In genomic region chr3:137594332-137594905, GRCm38 (mm10) we compare ENCODE assay signal across 22 mouse cellular contexts. TPM values are rescaled to one million over a fixed set of nuclear protein-coding genes. Genes with fewer than 3 reads are reported as not detected.
DNase-seq lines count a peak whose midpoint lies in the region; ATAC-seq and TF ChIP-seq lines count a peak whose summit lies in the region.
"Had no signal": no experiment of that assay in that cellular context is flagged by ENCODE, and none has a peak within 500 bp of the region (broad histone marks: within the 10 kb centered on the region; RNA-seq: fewer than 3 reads in every experiment).

No protein-coding gene starts in this region.

- peaks cover 16% of the 10 kb centered on the region for H3K4me1 ChIP-seq in forebrain, embryonic 10.5 days
- H3K4me1 ChIP-seq in forebrain, postnatal 0 days (ENCODE audit: insufficient read depth): no peaks in the 10 kb centered on the region
- no peaks in the 10 kb centered on the region; the same call in 1 of the 2 replicates for H3K4me1 ChIP-seq in neural tube, embryonic 13.5 days (replicated peaks)
- peaks cover 6% of the 10 kb centered on the region; the same call in 1 of the 2 replicates for H3K4me1 ChIP-seq in neural tube, embryonic 15.5 days
- H3K4me1 ChIP-seq in midbrain, embryonic 15.5 days: peaks cover 6% of the 10 kb centered on the region; the same call in 1 of the 2 replicates
- H3K4me1 ChIP-seq: embryonic facial prominence, embryonic 12.5 days; heart, embryonic 10.5 days; hindbrain, embryonic 13.5 days had no signal

- no peak for TF ChIP-seq CTCF in forebrain, postnatal 0 days (IDR thresholded peaks at IDR 0.05; ENCODE audit: low read depth)

- no peak overlapping the region for H3K9ac ChIP-seq in forebrain, postnatal 0 days
- 0 out of 2 replicates have a peak overlapping the region, but pooled peaks have one; percentile 3 for H3K9ac ChIP-seq in neural tube, embryonic 13.5 days
- no peak overlapping the region for H3K9ac ChIP-seq in neural tube, embryonic 15.5 days (replicated peaks)
- no peak overlapping the region for H3K9ac ChIP-seq in midbrain, embryonic 15.5 days
- H3K9ac ChIP-seq: embryonic facial prominence, embryonic 12.5 days; hindbrain, embryonic 13.5 days had no signal

- DNase-seq in forebrain, embryonic 10.5 days (ENCODE audit: extremely low spot score, low spot score): no peak
- DNase-seq in forebrain, postnatal 0 days: no peak
- no peak for DNase-seq in heart, adult 18-20 months
- no peak for DNase-seq in cerebellum, adult 11-12 months
- DNase-seq: adrenal gland, postnatal 14 days; cerebellum, adult 8-10 months; cerebellum, postnatal 14 days; gastrocnemius, adult 2 months; gastrocnemius, postnatal 25 days; heart, postnatal 10 days had no signal

- no peaks in the 10 kb centered on the region for H3K9me3 ChIP-seq in forebrain, embryonic 10.5 days
- no peaks in the 10 kb centered on the region for H3K9me3 ChIP-seq in forebrain, postnatal 0 days (ENCODE audit: low read length)
- no peaks in the 10 kb centered on the region for H3K9me3 ChIP-seq in neural tube, embryonic 13.5 days
- no peaks in the 10 kb centered on the region for H3K9me3 ChIP-seq in neural tube, embryonic 15.5 days (replicated peaks)
- no peaks in the 10 kb centered on the region for H3K9me3 ChIP-seq in midbrain, embryonic 15.5 days
- H3K9me3 ChIP-seq: embryonic facial prominence, embryonic 12.5 days; heart, embryonic 10.5 days had no signal

- peak overlapping the region; percentile 45; the same call in 1 of the 2 replicates for H3K27ac ChIP-seq in forebrain, embryonic 10.5 days
- H3K27ac ChIP-seq in forebrain, postnatal 0 days (ENCODE audit: low read depth, low read length): no peak overlapping the region
- H3K27ac ChIP-seq in neural tube, embryonic 13.5 days (replicated peaks): no peak overlapping the region
- no peak overlapping the region for H3K27ac ChIP-seq in neural tube, embryonic 15.5 days (replicated peaks)
- H3K27ac ChIP-seq in midbrain, embryonic 15.5 days: peak overlapping the region; percentile 18; the same call in 1 of the 2 replicates
- H3K27ac ChIP-seq: embryonic facial prominence, embryonic 12.5 days; gastrocnemius, adult 2 months; heart, embryonic 10.5 days; hindbrain, embryonic 13.5 days; hindbrain, postnatal 0 days had no signal

- no peak overlapping the region for H3K4me3 ChIP-seq in forebrain, embryonic 10.5 days
- H3K4me3 ChIP-seq in forebrain, postnatal 0 days (ENCODE audit: low read depth, low read length): no peak overlapping the region
- H3K4me3 ChIP-seq in neural tube, embryonic 13.5 days: no peak overlapping the region
- H3K4me3 ChIP-seq in neural tube, embryonic 15.5 days (replicated peaks): no peak overlapping the region
- no peak overlapping the region for H3K4me3 ChIP-seq in midbrain, embryonic 15.5 days
- H3K4me3 ChIP-seq: embryonic facial prominence, embryonic 12.5 days; gastrocnemius, adult 2 months; heart, embryonic 10.5 days; hindbrain, embryonic 13.5 days had no signal

- no peaks in the 10 kb centered on the region for H3K36me3 ChIP-seq in forebrain, embryonic 10.5 days (replicated peaks)
- H3K36me3 ChIP-seq in forebrain, postnatal 0 days (ENCODE audit: insufficient read depth): no peaks in the 10 kb centered on the region
- H3K36me3 ChIP-seq in neural tube, embryonic 13.5 days: no peaks in the 10 kb centered on the region
- no peaks in the 10 kb centered on the region for H3K36me3 ChIP-seq in neural tube, embryonic 15.5 days
- no peaks in the 10 kb centered on the region for H3K36me3 ChIP-seq in midbrain, embryonic 15.5 days (replicated peaks)
- H3K36me3 ChIP-seq: embryonic facial prominence, embryonic 12.5 days; heart, embryonic 10.5 days; hindbrain, embryonic 13.5 days had no signal

- H3K27me3 ChIP-seq in forebrain, embryonic 10.5 days (ENCODE audit: poor library complexity, severe bottlenecking): no peaks in the 10 kb centered on the region
- no peaks in the 10 kb centered on the region for H3K27me3 ChIP-seq in forebrain, postnatal 0 days (ENCODE audit: insufficient read depth, low read length)
- no peaks in the 10 kb centered on the region for H3K27me3 ChIP-seq in neural tube, embryonic 13.5 days
- H3K27me3 ChIP-seq in neural tube, embryonic 15.5 days (replicated peaks): no peaks in the 10 kb centered on the region
- no peaks in the 10 kb centered on the region for H3K27me3 ChIP-seq in midbrain, embryonic 15.5 days (replicated peaks)
- H3K27me3 ChIP-seq: CH12.LX; embryonic facial prominence, embryonic 12.5 days; hindbrain, embryonic 13.5 days; Patski had no signal

- ATAC-seq in forebrain, postnatal 0 days: no peak
- 0 out of 2 replicates have a peak, but pooled peaks have one; percentile 15 for ATAC-seq in neural tube, embryonic 13.5 days (ENCODE audit: low read depth)
- no peak for ATAC-seq in neural tube, embryonic 15.5 days (ENCODE audit: low FRiP score)
- ATAC-seq in midbrain, embryonic 15.5 days (replicated peaks): peak; percentile 76
- ATAC-seq: activated CD4-positive, CD25-positive, alpha-beta regulatory T cell, adult 4 months; forebrain, embryonic 16.5 days; hindbrain, postnatal 0 days; Patski had no signal

- WGBS in forebrain, embryonic 10.5 days: 43% methylated on average over 4 of the region's 4 CpGs
- WGBS in forebrain, postnatal 0 days: 14% methylated on average over 4 of the region's 4 CpGs
- 35% methylated on average over 4 of the region's 4 CpGs for WGBS in neural tube, embryonic 13.5 days
- WGBS in neural tube, embryonic 15.5 days: 36% methylated on average over 4 of the region's 4 CpGs
- WGBS in midbrain, embryonic 15.5 days: 21% methylated on average over 4 of the region's 4 CpGs

- no peak overlapping the region for H3K4me2 ChIP-seq in forebrain, postnatal 0 days (ENCODE audit: low read depth)
- H3K4me2 ChIP-seq in neural tube, embryonic 13.5 days: no peak overlapping the region
- H3K4me2 ChIP-seq in neural tube, embryonic 15.5 days: no peak overlapping the region
- H3K4me2 ChIP-seq in midbrain, embryonic 15.5 days: no peak overlapping the region
- H3K4me2 ChIP-seq: embryonic facial prominence, embryonic 12.5 days; hindbrain, embryonic 13.5 days had no signal

RNA-seq across cellular contexts. Expression of gene Ddit4l, which starts 27.0 kb away (rescaled TPM):
- polyA plus RNA-seq in forebrain, embryonic 10.5 days (2016; fragmentation: Nextera tagmentation; extraction: Ambion mirVana): 9.7 and 10.2 TPM in 2 replicates
- 1.8 and 4.6 TPM in 2 replicates for total RNA-seq in forebrain, postnatal 0 days (2014; rRNA removed)
- 5.5 and 5.6 TPM in 2 replicates for polyA plus RNA-seq in forebrain, postnatal 0 days (2015; fragmentation: Nextera tagmentation; extraction: Ambion mirVana)
- polyA plus RNA-seq in neural tube, embryonic 13.5 days (2015; fragmentation: Nextera tagmentation; extraction: Ambion mirVana): 17.7 and 20.7 TPM in 2 replicates
- 15.4 and 20.6 TPM in 2 replicates for polyA plus RNA-seq in neural tube, embryonic 15.5 days (2015; fragmentation: Nextera tagmentation; extraction: Ambion mirVana)
- polyA plus RNA-seq in midbrain, embryonic 15.5 days (2015; fragmentation: Nextera tagmentation; extraction: Ambion mirVana): 5.8 and 9.0 TPM in 2 replicates
- total RNA-seq in heart, adult 18-20 months (2021): 1 to 10 TPM; 1.3 to 1.8 TPM
- total RNA-seq: granulocyte monocyte progenitor cell, adult 5-6 weeks had no signal

Comparison
In these comparisons a context has a peak if more than half of its experiments do, and no peak if none do; other contexts are left out.
1. H3K27ac ChIP-seq: peak in forebrain, embryonic 10.5 days (single experiment) and midbrain, embryonic 15.5 days (single experiment); none in forebrain, postnatal 0 days (single experiment), neural tube, embryonic 13.5 days (single experiment) and neural tube, embryonic 15.5 days (single experiment).
2. ATAC-seq: peak in neural tube, embryonic 13.5 days (single experiment) and midbrain, embryonic 15.5 days (single experiment); none in forebrain, postnatal 0 days (single experiment) and neural tube, embryonic 15.5 days (single experiment).